Mouse (Mus musculus) cortical plate, adult 2 months (tissue): ENCODE measurements around the gene Acox2.

Experiments
- CTCF ChIP-seq: fragments of 200-500 bp; IDR thresholded peaks from 2 replicates; pipeline ENCODE4 v1.5.1; 2011; ENCODE audit warnings: mild to moderate bottlenecking, control low read depth, low read length; ENCODE audit not compliant: insufficient read depth; ENCODE audit errors: extremely low read depth
- POLR2A ChIP-seq: fragments of 200-500 bp; IDR thresholded peaks from 2 replicates; pipeline ENCODE4 v1.6.1; 2011; ENCODE audit warnings: mild to moderate bottlenecking, low read length, control low read depth; ENCODE audit not compliant: insufficient read depth; ENCODE audit errors: extremely low read depth

DNA sequence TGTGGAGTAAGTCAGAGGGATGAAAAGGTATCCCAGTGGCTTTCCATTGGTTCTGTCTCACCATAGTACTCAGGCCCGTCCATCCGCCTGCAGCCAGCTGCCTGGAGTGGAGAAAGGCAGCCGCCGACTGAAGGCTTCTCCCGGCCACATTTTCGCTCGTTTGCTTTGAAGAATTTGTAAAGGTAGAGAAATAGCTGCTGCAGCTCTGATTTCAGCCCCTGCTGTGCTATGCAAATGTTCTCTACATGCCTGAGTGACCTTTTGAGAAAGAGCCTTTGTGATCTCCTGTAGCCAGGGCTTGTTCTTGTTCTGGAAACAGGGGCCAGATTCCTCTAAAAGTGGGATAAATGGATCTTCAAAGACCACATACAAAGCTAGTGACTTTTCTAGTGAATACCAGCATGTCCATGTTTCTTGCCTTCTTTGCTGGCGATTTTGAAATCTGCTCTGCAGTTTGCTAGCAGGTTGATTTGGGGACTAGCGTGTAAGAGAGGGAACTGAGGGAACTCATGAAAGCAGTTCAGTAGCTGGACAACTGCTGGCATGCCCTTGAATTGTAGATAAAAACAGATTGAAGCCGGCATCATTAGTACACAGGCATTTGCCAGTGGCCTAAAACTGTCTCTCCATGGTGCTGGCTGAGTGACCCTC lies 40.3 kb downstream of the Acox2 start:
- TF ChIP-seq CTCF: no peak
- TF ChIP-seq POLR2A: no peak
